Mouse (Mus musculus) ovary, postnatal 10 days (tissue): ENCODE results near the gene Zfp534.
"Not testable (repeated sequence)": the region's sequence is repeated elsewhere in the genome, so short reads cannot be mapped to it uniquely, and the experiment has no call there.

ENCODE experiments used
- DNase-seq: peaks from one replicate; pipeline ENCODE4 v3.0.0; 2022; ENCODE audit warnings: low spot score

The Zfp534 gene

GRCm38 (mm10) chr4:147702453-147702852, at the start of gene Zfp534:
Zfp534 (minus strand) TSS chr4:147702553.
- DNase-seq, result not testable (repeated sequence)

GRCm38 (mm10) chr4:147746255-147746654, 43.9 kb upstream of the Zfp534 start:
- DNase-seq, result not testable (repeated sequence)

- DNase-seq, result not testable (repeated sequence)
Measured at GRCm38 (mm10) chr4:147738636-147739369, 36.5 kb upstream of the Zfp534 start.

GRCm38 (mm10) chr4:147655245-147655644, 47.1 kb downstream of the Zfp534 start:
- DNase-seq, result not testable (repeated sequence)

- DNase-seq, result not testable (repeated sequence)
Measured at GRCm38 (mm10) chr4:147647407-147647806, 54.9 kb downstream of the Zfp534 start.

- not testable (repeated sequence) for DNase-seq
Measured at GRCm38 (mm10) chr4:147642413-147642812, 59.9 kb downstream of the Zfp534 start, which contains the start of gene Zfp979. Zfp979 (minus strand) TSS chr4:147642513.

- not testable (repeated sequence) for DNase-seq
Measured at GRCm38 (mm10) chr4:147641932-147642331, 60.4 kb downstream of the Zfp534 start.

GRCm38 (mm10) chr4:147633818-147634262, 68.5 kb downstream of the Zfp534 start:
- DNase-seq, result not testable (repeated sequence)
